Mouse (Mus musculus): Measurements from ENCODE around the gene Cstad. TPM values are rescaled to one million over a fixed set of nuclear protein-coding genes. Genes with fewer than 3 reads are reported as not detected.

Gene Cstad
- polyA plus RNA-seq, 1 experiment from 2014 or later: 1.7 TPM

GRCm38 (mm10) chr2:30595796-30596195 is 956 bp downstream of the Cstad start:
- H3K4me1 ChIP-seq (replicated peaks): peaks cover 41% of the 10 kb centered on the region
- H3K27me3 ChIP-seq: no peaks in the 10 kb centered on the region
- no peaks in the 10 kb centered on the region for H3K9me3 ChIP-seq
- peak overlapping the region; percentile 74; the same call in 1 of the 2 replicates for H3K4me2 ChIP-seq
- H3K9ac ChIP-seq (replicated peaks): no peak overlapping the region
- peak overlapping the region; percentile 47 for H3K4me3 ChIP-seq (replicated peaks)
- ATAC-seq (ENCODE audit: insufficient number of reproducible peaks, insufficient read depth, low FRiP score, low TSS enrichment, low read depth): no peak
- peak overlapping the region; percentile 99 for H3K27ac ChIP-seq
- WGBS: 81% methylated on average over 4 of the region's 4 CpGs
- no peaks in the 10 kb centered on the region for H3K36me3 ChIP-seq

GRCm38 (mm10) chr2:30599621-30600020 is 4.8 kb downstream of the Cstad start:
- ATAC-seq (ENCODE audit: insufficient number of reproducible peaks, insufficient read depth, low FRiP score, low TSS enrichment, low read depth): no peak
- no peak overlapping the region for H3K4me2 ChIP-seq
- peak overlapping the region; percentile 98; the same call in 1 of the 2 replicates for H3K27ac ChIP-seq
- H3K36me3 ChIP-seq: no peaks in the 10 kb centered on the region
- WGBS: 74% methylated on average over 3 of the region's 3 CpGs
- H3K9ac ChIP-seq (replicated peaks): no peak overlapping the region
- H3K4me3 ChIP-seq (replicated peaks): no peak overlapping the region
- no peaks in the 10 kb centered on the region for H3K9me3 ChIP-seq
- H3K4me1 ChIP-seq (replicated peaks): peaks cover 55% of the 10 kb centered on the region
- no peaks in the 10 kb centered on the region for H3K27me3 ChIP-seq

GRCm38 (mm10) chr2:30600291-30600690 is 5.5 kb downstream of the Cstad start:
- Histone ChIP-seq H3K27ac (peak overlapping the region; percentile 98), H3K9ac (replicated peaks) (peak overlapping the region; percentile 51; the same call in 1 of the 2 replicates), H3K9me3 (no peaks in the 10 kb centered on the region), H3K36me3 (no peaks in the 10 kb centered on the region), H3K4me1 (replicated peaks) (peaks cover 60% of the 10 kb centered on the region), H3K27me3 (no peaks in the 10 kb centered on the region), H3K4me3 (replicated peaks) (peak overlapping the region; percentile 13; the same call in 1 of the 2 replicates), H3K4me2 (peak overlapping the region; percentile 53)
- no peak for ATAC-seq (ENCODE audit: insufficient number of reproducible peaks, insufficient read depth, low FRiP score, low TSS enrichment, low read depth)
- WGBS: 11% methylated on average over 9 of the region's 9 CpGs

- peaks cover 62% of the 10 kb centered on the region for H3K4me1 ChIP-seq (replicated peaks)
- no peak for ATAC-seq (ENCODE audit: insufficient number of reproducible peaks, insufficient read depth, low FRiP score, low TSS enrichment, low read depth)
- no peaks in the 10 kb centered on the region for H3K27me3 ChIP-seq
- H3K9me3 ChIP-seq: no peaks in the 10 kb centered on the region
- H3K4me2 ChIP-seq: peak overlapping the region; percentile 53
- peak overlapping the region; percentile 51 for H3K9ac ChIP-seq (replicated peaks)
- peak overlapping the region; percentile 98 for H3K27ac ChIP-seq
- WGBS: 12% methylated on average over 20 of the region's 20 CpGs
- no peaks in the 10 kb centered on the region for H3K36me3 ChIP-seq
- H3K4me3 ChIP-seq (replicated peaks): peak overlapping the region; percentile 13; the same call in 1 of the 2 replicates
These were observed 6.4 kb downstream of the Cstad start for GRCm38 (mm10) chr2:30600965-30601841.

- Histone ChIP-seq H3K9ac (replicated peaks) (no peak overlapping the region), H3K4me1 (replicated peaks) (peaks cover 75% of the 10 kb centered on the region), H3K27me3 (no peaks in the 10 kb centered on the region), H3K9me3 (no peaks in the 10 kb centered on the region), H3K36me3 (no peaks in the 10 kb centered on the region), H3K27ac (no peak overlapping the region), H3K4me3 (replicated peaks) (no peak overlapping the region), H3K4me2 (no peak overlapping the region)
- ATAC-seq (ENCODE audit: insufficient number of reproducible peaks, insufficient read depth, low FRiP score, low TSS enrichment, low read depth): no peak
These were observed 7.6 kb downstream of the Cstad start for GRCm38 (mm10) chr2:30602451-30602850.

- no peaks in the 10 kb centered on the region for H3K36me3 ChIP-seq
- H3K4me1 ChIP-seq (replicated peaks): peaks cover 80% of the 10 kb centered on the region
- H3K4me2 ChIP-seq: no peak overlapping the region
- no peak overlapping the region for H3K9ac ChIP-seq (replicated peaks)
- H3K4me3 ChIP-seq (replicated peaks): no peak overlapping the region
- no peak for ATAC-seq (ENCODE audit: insufficient number of reproducible peaks, insufficient read depth, low FRiP score, low TSS enrichment, low read depth)
- 50% methylated on average over 5 of the region's 5 CpGs for WGBS
- no peaks in the 10 kb centered on the region for H3K27me3 ChIP-seq
- peak overlapping the region; percentile 98 for H3K27ac ChIP-seq
- H3K9me3 ChIP-seq: no peaks in the 10 kb centered on the region
These were observed 8.9 kb downstream of the Cstad start for GRCm38 (mm10) chr2:30603731-30604130.

GRCm38 (mm10) chr2:30604880-30605761 is 10.3 kb downstream of the Cstad start:
- Histone ChIP-seq H3K4me3 (replicated peaks) (peak overlapping the region; percentile 17; the same call in 1 of the 2 replicates), H3K36me3 (no peaks in the 10 kb centered on the region), H3K4me1 (replicated peaks) (peaks cover 73% of the 10 kb centered on the region), H3K27ac (peak overlapping the region; percentile 98), H3K27me3 (no peaks in the 10 kb centered on the region), H3K9ac (replicated peaks) (peak overlapping the region; percentile 50), H3K4me2 (peak overlapping the region; percentile 50), H3K9me3 (no peaks in the 10 kb centered on the region)
- under 1% methylated on average over 32 of the region's 32 CpGs for WGBS
- ATAC-seq (ENCODE audit: insufficient number of reproducible peaks, insufficient read depth, low FRiP score, low TSS enrichment, low read depth): peak; percentile 61

- Histone ChIP-seq H3K27ac (peak overlapping the region; percentile 98), H3K4me2 (peak overlapping the region; percentile 50), H3K4me1 (replicated peaks) (peaks cover 67% of the 10 kb centered on the region), H3K9me3 (no peaks in the 10 kb centered on the region), H3K27me3 (no peaks in the 10 kb centered on the region), H3K4me3 (replicated peaks) (no peak overlapping the region), H3K36me3 (no peaks in the 10 kb centered on the region), H3K9ac (replicated peaks) (peak overlapping the region; percentile 50; the same call in 1 of the 2 replicates)
- ATAC-seq (ENCODE audit: insufficient number of reproducible peaks, insufficient read depth, low FRiP score, low TSS enrichment, low read depth): no peak
- 14% methylated on average over 5 of the region's 6 CpGs for WGBS
These were observed 10.9 kb downstream of the Cstad start for GRCm38 (mm10) chr2:30605762-30606051.

- Histone ChIP-seq H3K4me3 (replicated peaks) (peak overlapping the region; percentile 18), H3K36me3 (no peaks in the 10 kb centered on the region), H3K27me3 (no peaks in the 10 kb centered on the region), H3K4me2 (peak overlapping the region; percentile 50), H3K4me1 (replicated peaks) (peaks cover 58% of the 10 kb centered on the region), H3K9ac (replicated peaks) (peak overlapping the region; percentile 47), H3K27ac (peak overlapping the region; percentile 98), H3K9me3 (no peaks in the 10 kb centered on the region)
- 6% methylated on average over 23 of the region's 23 CpGs for WGBS
- no peak for ATAC-seq (ENCODE audit: insufficient number of reproducible peaks, insufficient read depth, low FRiP score, low TSS enrichment, low read depth)
These were observed 11.8 kb downstream of the Cstad start for GRCm38 (mm10) chr2:30606621-30607052.

GRCm38 (mm10) chr2:30607941-30608340 is 13.1 kb downstream of the Cstad start:
- Histone ChIP-seq H3K36me3 (no peaks in the 10 kb centered on the region), H3K4me2 (no peak overlapping the region), H3K9me3 (no peaks in the 10 kb centered on the region), H3K27ac (peak overlapping the region; percentile 98), H3K4me3 (replicated peaks) (no peak overlapping the region), H3K27me3 (no peaks in the 10 kb centered on the region), H3K4me1 (replicated peaks) (peaks cover 52% of the 10 kb centered on the region), H3K9ac (replicated peaks) (no peak overlapping the region)
- no peak for ATAC-seq (ENCODE audit: insufficient number of reproducible peaks, insufficient read depth, low FRiP score, low TSS enrichment, low read depth)
- WGBS: 77% methylated on average over 8 of the region's 8 CpGs

GRCm38 (mm10) chr2:30608690-30609201 is 13.9 kb downstream of the Cstad start:
- Histone ChIP-seq H3K36me3 (no peaks in the 10 kb centered on the region), H3K9ac (replicated peaks) (no peak overlapping the region), H3K4me1 (replicated peaks) (peaks cover 52% of the 10 kb centered on the region), H3K27ac (no peak overlapping the region), H3K4me3 (replicated peaks) (no peak overlapping the region), H3K27me3 (no peaks in the 10 kb centered on the region), H3K9me3 (no peaks in the 10 kb centered on the region), H3K4me2 (no peak overlapping the region)
- WGBS: 87% methylated on average over 10 of the region's 10 CpGs
- no peak for ATAC-seq (ENCODE audit: insufficient number of reproducible peaks, insufficient read depth, low FRiP score, low TSS enrichment, low read depth)

All from limb, embryonic 12.5 days (tissue).